Mouse (Mus musculus) 3T3-L1 (cell line): ENCODE results near the gene Gsto1.
A peak's percentile ranks its signal among the peaks of the same experiment; 100 is the strongest.

Source experiments
- DNase-seq: peaks from one replicate; pipeline ENCODE4 v3.0.0-alpha.2; 2015; ENCODE audit warnings: low read depth, low spot score

Gene Gsto1

DNA sequence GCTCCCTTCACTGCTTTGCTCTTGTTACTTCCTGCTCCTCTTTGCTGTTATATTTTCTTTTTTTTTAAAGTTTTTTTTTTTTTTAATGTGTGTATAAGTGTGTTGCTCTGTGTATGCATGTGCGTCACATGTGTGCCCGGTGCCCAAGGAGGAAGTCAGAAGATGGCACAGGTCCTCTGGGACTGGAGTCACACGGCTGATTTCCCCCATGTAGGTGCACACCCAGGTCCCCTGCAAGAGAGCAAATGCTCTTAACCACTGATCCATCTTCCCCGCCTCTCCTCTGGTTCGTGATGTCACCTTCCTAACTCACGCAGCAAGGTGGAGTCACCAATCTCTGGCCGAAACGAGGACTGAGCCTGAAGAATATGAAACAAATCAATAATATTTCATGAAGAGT, 33.3 kb downstream of the Gsto1 start:
- no peak for DNase-seq

DNA sequence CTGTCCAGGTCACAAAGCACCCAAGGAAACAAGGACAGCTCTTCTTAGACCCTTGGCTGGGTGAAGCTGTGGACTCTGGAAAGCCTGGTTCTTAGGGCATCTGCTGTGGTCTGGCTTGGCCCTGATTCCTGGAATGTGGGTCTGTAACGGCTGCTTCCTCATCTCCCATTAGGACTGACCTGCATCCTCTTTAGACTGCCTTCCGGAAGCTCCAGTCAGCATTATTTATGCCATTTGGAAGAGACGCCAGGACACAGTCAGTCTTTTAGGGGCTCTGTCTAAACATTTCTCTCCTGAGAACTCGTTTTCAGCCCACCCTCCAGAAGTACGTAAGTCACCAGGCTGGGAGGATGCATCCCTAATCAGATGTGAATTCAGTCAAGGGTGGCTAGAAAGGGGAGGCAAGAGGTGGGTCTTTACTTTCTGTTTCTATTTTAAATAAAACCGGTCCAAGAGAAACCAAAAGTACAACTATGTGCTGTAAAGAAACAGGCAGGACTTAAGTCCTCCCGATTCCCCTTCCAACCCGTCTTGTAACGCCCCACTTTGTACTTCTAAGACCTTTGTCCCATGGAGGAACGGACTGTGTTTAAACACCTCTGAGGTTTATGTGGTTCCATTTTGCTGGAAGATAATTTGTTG, 35.8 kb downstream of the Gsto1 start:
- peak; percentile 88 for DNase-seq

DNA sequence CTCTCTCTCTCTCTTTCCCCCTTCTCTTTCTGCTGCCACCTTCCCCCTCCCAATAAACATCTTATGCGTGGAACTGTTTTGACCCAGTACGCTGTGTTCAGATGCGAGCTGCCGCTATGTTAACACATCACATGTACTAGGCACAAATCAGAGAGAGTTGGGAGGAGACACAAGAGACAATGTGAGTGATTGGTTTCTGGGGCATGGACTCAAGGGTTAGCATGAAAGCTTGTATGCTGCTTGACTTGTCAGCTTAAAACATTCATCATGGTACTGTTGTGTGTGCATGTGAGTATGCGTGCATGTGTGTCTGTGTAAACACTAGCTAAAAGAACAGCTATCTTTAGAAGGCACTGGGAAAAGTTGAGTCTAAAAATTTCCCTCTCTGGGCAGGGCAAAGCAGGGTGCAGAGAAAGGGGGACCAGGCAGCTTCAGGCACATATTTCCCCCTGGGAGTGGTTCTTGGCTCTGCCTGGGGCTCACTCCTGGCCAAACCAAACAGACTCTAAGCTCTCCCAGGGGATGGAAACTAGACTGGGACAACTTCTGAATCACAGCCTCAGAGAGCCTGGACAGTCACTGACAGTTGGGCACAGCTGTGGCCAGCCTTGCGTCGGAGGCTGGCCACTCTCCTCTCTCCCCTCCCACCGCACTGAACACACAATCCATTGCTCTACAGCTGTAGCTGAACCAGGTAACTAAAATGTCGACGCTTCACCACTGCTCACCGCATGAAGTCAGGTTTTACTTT, 37.0 kb downstream of the Gsto1 start:
- peak; percentile 80 for DNase-seq

DNA sequence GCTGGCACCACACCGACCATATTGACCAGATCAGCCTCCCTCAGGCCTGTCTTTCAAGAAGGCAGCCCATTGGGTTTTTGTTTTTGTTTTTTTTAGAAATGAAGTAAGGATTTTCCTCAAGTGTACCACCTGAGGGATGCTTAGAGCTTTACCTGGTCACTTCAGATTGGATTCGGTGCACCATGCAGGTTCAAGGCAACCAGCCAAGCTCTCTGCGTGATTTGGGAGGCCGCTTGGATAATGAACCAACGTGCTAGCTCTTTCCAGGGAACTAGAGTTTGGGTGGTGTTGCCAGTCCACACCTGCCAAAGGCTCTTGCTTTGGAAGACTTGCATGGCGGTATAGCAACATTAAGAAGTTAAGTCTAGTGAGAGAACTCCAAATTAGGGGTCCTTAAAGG, 38.3 kb downstream of the Gsto1 start:
- no peak for DNase-seq

DNA sequence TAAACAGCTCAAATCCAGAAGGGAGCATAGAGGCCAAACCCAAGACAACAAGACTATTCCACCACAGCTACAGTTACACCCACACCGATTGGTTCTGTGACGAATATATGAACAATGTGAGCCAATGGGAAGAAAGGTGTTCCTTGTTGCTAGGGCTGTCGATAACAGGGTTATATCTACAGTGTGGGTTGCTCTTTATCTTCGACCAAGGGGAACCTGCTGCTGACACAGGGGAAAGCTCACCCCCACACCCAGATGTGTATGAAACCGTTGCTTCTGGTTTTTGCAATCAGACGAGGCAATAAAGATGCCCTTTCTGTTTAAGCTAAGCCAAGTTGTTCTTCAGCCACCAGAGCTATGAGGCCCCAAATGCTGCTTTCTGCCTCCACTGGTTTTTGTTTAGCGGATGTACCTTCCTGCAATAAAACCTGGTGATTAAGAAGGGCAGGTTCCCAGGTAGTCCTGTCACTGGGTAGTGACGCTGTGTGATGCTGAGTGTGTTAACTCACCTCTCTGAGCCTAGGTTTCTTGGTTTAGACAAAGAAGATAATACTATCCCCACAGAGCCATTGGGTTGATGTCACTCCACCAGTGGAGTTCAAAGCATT, 43.8 kb downstream of the Gsto1 start:
- no peak for DNase-seq

DNA sequence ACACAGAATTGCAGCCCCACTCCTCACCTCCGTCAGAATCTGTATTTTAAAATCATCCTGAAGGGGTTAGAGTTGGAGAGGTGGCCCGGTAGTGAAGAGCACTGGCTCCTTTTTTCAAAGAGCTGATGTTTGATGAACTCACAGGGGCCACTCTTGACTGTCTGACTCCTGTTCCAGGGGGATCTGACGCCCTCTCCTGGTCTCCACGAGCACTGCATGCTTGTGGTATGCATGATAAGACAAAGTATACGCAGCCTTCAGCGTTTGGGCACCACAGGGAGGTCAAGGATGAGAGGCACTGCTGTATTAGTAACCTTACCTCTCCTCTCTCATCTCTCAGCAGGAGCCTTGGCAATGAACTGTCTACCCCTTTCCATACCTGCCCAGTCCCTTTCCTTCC, 45.2 kb downstream of the Gsto1 start:
- no peak for DNase-seq

DNA sequence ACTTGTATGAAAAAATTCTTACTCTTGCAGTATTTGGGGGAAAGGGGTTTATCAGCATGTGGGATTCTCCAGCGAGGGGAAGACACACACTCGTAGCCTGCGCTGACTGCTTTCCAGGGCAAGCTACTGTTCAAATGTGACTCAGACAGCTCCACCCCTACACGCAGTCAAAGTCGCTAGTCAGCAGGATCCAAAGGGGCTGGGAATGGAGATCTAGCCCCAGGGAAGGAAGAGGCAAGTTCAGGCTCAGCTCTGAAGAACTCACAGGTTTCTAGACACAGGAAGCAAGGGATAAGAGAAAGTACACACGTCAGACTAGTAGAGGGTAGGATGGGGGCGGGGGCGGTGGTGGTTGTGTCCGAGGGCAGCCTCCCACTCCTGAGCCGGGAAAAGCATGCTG, 45.8 kb downstream of the Gsto1 start:
- no peak for DNase-seq

DNA sequence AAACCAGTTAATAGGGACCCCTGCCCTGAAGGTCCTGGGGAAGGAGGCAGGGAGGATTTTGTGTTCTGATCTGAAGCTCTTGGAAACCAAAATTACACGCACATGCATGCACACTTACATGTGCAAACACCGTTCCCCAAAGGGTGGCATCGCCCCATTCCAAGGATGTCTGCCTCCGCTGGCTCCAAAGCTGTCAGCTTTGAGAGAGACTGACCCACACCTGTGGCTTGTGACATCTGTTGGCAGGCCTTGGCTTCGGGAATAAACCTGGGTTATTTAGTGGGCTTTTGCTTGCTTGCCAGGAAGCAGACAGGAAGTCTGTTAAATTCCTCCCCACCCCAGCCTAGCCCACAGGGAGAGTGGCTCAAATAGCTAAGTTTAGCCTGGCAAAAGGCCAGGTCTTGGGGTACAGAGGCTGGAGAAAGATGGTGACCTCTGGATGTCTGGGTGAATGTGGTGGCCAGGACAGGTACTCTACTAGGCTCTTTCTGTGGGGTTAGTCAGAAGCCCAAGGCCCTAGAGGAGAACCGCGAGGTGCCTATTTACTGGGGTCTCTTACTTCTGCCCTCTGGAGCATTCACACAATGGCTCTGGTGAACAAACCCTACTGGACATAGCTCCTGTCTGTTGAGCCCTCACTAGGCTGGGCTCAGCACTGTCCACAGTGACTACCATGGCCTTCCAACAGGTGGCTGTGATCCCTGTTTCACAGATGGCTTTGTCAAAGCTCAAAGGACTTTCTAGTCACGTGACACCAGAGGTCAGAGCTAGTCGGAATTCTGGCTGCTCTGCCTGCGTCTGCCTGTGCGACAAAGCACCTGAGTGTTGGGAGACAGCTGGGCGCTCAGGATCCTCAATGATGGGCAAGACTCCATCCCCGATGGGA, 47.8 kb downstream of the Gsto1 start:
- DNase-seq = peak; percentile 79

DNA sequence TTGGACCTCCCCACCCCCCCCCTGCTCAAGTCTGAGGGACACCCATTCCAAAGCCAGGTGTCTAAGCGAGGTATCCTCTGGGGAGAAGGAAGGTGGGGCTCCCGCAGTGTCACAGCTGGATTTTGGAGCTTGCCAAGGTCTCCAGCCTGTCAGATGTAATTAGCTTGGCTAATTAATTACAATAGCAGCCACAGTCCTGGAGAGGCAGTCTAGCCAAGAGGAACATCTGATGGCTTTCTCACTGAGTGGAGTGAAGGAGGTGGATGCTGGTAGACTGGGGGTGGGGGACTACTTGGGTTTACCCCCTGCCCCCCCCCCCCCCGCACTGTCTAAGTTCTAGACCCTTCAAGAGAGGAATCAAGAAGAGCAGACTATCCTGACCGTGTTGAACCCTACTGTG, 48.9 kb downstream of the Gsto1 start:
- DNase-seq = no peak

DNA sequence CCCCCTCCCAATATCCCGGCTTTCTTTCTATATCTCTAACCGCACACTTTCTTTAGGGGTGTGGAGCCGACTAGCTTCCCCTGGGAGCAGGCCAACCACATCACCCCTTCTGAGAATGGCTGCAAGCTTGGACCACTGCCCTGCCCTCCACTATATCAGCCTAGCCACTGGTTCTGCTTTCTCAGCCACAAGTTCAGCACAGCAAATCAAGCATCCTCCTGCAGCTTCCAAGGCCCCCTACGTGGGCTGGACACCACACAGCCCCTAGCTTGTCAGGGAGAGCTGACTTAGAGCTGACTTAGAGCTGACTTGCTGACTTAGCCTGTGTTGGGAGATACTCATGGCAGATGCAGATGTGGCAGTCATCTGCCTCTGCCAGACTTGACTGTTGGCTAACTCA, 50.3 kb downstream of the Gsto1 start:
- no peak for DNase-seq

DNA sequence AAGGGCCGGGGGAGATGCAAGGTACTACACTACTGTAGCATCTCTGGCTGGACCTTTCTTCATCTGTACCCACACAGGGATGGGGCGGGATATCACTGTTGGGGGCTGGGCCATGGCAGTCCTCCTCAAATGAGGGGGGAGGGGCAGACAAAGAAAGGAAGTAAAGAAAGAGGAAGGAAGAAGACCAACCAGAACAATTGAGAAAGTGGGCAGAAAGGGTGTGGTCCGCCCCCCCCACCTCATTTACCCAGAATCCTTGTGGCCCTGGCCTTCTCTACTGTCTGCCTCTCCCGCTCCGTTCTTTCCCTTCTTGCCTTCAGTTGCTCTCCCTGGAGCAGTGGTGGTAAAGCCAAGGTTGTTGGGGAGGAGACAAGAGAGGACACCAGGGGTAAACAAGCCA, 50.8 kb downstream of the Gsto1 start:
- no peak for DNase-seq

DNA sequence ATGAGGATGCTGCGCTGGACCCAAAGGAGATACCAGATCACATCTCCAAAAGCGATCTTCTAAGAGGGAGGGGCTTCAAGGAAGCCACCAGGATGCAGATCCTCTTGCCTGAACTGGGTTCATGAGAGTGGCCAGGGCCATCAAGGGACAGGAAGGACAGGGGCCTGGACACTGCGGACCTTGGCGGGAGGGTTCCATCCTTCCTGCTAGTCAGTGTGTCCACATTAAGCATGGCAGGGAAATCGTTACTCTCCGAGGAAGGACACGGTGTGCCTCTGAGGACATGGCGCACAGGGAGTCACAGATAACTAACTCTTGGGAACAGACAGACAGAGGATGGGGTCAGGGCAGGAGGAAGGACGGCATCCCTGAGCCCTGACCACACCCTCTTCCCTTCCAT, 52.8 kb downstream of the Gsto1 start:
- no peak for DNase-seq

DNA sequence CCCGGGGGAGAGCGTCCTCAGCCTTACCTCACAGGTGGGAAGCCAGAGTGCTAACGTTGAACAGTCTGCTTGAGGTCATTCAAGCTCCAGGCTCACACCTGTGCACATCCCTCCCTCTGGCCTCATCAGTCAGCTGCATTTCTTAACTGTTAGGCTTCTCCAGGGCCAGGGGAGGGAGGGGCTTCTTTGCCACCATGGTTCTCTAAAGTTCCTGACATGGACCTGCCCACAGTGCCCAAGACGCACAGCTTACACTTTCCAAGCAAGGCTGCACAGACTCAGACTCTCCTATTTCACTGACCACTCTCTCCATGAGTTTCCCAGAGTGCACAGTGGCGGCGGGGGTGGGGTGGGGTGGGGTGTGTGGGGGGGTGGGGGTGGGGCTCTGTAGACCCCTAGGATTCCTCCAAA, 54.2 kb downstream of the Gsto1 start:
- no peak for DNase-seq

DNA sequence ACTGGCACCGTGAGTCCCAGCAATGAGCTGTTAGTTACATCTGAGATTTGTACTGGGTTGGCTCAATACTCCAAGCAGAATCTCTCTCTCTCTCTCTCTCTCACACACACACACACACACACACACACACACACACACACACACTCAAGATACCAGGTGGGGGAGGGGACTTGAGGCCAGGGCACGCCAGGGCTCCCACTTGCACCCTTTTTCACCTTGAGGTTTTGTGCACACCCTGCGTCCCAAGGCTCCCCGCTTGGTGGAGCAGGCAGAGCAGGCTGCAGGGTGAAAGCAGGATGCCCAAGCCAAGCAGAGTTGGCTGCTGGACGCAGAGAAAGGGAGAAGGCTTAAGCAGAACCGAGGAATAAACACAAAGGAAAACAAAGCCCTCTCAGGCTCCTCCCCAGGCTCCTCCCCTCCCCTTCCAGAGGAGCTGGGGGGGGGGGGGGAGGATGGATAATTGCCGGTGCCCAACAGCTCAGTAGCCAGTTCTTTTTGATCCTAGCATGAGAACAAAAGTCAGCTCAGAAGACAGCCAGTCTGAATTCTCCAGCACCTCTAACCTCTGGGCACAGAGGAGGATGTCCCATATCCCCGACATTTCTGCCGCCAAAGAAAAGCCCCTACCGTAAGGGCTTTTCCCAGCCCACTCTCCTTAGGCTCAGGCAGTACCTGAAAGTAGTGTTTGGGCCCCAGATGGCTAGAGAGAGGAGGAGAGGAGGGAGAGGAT, 54.8 kb downstream of the Gsto1 start:
- peak; percentile 22 for DNase-seq

DNA sequence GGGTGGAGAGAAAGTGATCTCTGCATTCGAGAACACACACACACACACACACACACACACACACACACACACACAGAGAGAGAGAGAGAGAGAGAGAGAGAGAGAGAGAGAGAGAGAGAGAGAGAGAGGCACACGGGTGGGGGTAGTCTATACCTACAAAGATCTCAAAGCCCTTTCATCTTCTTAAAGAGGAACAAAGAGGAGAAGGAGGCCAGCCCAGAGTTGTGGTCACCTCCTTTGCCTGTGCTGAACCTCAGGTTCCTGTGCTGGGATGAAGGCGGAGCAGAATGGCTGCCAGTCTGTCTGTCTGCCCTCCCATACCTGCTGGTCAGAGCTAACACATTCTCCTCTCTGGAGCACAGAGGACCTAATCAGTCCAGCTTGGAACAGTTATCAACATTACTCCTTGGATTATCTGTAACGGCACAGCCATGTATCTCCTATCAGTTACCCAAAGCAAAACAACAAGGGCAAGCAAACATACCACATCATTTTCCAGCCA, 55.4 kb downstream of the Gsto1 start:
- DNase-seq = no peak

DNA sequence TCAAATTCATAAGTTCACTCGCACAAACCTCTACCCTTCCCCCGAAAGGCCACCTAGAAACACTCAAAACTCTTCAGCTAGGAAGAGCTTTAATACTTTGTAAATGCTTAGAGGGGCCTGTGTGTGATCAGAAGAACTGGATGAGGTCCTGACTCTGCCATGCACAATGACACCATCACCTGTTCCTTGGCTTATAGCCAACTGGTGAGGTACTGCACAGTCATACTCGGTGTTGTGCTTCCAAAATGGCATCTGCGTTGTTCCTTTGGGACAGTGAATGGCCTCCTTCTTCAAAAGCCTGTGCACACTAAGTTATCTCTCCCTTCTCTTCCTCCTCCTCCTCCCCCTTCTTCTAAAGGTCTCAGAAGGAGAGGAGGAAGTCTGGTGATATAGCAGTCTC, 56.0 kb downstream of the Gsto1 start:
- DNase-seq = no peak

DNA sequence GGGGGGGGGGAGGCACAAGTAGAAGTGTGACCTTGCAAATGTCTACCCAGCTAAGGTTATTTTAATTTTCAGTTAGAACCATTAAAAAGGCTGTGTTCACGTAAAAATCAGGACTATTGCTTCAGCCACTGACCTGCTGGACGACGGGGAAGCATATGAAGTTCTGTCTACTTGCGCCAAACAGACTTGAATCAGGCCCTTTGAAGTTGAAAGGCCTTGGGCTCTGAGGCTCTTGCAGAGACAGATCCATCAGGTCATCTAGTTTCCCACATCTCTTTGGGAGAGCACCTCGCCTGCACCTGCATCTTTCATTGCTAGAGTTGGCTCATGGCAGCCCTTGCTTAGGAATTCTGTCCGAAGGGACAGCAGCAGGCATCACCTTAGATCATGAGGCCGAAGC, 58.6 kb downstream of the Gsto1 start:
- no peak for DNase-seq

DNA sequence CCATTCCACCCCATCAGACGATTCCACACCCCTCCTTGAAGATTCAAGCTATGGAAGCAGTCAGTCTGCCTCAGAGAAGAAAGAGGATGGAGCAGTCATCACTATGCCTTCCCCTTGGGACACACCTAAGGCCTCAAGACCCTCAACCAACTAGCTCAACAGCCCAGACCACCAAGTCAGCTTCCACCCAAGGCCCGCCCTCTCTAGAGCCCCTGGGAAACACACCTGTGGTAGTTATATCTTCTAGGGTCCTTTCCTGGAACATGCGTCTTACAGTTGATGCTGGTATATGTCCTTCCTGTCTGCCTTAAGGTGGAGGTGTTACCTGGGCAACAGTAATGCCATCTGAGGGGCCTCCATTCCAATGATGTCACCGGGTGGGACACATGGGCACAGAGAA, 59.4 kb downstream of the Gsto1 start:
- no peak for DNase-seq
